Mouse (Mus musculus) retina, embryonic 14.5 days (tissue): ENCODE results near the gene Slbp.

Experiments
- DNase-seq: peaks from one replicate; pipeline ENCODE4 v3.0.0-alpha.2; 2015; ENCODE audit warnings: low spot score

Slbp gene

DNA sequence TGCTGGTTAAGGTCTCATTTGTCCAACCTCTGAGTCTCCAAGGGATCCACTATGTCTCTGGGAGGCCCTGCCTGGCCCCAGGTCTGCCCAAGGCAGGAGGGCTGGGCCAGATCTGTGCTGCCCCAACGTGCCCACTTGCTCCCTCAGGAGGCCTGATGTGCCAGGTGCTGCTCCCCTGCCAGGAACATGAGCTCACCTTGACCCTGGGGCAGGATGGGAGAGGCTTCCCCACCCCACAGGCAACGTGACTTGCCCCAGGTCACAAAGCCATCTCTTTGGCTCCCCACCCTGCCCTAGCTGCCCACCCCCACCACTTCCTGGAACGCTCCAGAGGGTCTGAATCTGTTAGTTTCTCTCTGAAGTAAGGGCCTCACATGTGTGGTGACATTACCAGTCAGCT lies 28.7 kb upstream of the Slbp start:
- DNase-seq, result no peak

DNA sequence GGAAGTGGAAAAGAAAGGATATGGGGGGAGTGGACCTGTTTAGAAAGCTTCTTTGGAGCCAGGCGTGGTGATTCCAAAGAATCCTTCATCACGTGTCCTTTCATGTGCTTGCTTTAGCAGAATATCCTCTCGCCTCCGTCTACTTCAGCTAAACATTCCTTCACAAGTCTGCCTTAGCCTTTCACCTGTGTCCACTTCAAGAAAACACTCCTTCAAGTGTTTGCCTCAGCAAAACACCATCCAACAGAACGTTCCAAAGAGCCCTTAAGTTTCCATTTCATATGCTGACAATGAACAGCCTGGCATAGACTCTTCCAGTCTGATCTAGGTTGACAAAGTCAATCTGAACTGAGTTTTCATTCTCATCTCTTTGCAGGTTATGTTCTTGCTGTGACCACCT lies 25.9 kb upstream of the Slbp start:
- DNase-seq, result no peak

DNA sequence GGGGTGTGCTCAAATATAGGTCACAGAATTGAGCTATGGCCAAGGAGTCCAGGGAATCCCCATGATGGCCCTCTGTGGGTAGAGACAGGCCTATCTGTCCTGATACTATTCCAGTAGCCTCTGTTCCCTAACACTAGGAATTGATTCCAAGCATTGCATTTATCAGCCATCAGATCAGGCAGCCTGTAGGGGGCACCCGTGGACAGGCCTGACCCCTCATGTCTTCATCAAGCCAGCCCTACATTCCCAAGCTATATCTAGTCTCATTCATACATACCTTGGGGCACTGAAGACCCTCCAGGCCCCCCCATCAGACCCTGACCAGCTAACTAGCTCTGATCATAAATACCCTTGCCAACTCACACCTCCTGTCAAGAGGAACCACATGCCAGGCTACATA lies 23.6 kb upstream of the Slbp start:
- DNase-seq, result peak; percentile 85

DNA sequence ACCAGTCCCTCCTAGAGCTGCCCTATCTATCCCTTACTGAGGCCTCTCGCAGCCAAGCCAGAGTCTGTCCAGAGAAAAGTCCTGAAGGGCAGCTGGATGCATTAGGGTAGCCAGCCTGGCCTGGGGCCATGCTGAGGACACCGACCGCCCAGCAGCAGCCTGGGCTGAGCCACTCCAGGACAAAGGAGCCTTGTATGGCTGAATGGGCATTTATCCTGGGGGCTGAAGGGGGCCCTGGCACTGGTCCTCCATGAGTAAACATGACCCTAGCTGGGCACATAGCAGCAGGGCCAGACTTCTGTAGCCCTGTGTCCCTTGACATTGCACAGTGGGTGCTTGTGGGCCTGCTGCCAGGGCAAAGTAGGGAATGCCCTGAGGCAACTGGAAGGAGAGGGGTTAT lies 22.1 kb upstream of the Slbp start:
- DNase-seq, result no peak

DNA sequence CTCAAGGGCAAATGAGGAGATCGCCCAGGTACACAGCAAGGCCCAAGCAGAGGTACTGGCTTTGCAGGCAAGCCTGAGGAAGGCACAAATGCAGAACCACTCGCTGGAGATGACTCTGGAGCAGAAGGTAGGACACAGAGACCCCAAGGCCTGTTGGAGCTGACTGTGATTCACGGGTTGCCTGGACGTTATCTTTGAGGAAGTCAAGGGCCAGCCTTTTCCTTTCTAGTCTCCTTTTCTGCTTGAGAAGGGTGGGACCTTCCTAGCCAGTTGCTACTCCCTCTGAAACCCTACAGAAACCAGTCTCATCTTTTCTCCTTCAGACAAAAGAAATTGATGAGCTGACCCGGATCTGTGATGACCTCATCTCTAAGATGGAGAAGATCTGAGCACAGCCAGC lies 19.3 kb upstream of the Slbp start:
- DNase-seq, result no peak

DNA sequence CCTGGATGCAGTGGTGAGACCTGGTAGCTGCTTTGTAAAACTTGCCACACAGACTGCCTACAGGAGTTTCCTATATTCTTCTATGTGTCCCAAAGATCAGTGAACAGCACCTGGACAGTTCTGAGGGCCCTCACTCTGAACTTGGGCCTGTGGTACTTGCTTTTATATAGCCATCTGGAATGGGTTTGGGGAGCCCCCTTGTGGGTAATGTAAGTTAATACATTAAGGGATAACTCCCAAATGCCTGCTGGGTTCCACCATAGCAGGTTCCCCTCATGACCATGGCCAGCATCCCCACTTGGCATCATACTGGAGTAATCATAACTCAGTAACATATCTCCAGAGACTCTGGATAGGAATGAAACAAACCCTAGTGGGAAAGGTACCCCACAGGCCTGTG lies 15.8 kb upstream of the Slbp start:
- peak; percentile 63 for DNase-seq

DNA sequence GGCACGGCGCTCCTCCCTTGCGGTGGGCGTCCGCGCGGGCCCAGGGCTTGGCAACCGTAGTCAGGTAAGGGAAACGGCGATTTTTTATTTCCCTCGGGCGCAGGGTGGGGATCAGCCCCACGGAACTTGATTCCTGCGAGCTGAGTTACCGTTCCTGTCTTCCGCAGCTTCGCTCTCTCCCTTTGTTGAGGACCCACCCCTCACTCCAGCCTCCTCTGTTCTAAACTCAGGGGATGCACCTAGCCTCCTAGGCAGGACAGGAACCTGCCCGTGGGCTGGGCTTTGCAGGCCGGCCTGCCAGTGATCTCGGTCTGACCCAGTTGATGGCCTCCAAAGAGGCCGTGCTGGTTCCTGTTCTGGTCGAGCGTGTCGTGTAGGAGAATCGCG lies 6.3 kb upstream of the Slbp start:
- DNase-seq, result no peak

DNA sequence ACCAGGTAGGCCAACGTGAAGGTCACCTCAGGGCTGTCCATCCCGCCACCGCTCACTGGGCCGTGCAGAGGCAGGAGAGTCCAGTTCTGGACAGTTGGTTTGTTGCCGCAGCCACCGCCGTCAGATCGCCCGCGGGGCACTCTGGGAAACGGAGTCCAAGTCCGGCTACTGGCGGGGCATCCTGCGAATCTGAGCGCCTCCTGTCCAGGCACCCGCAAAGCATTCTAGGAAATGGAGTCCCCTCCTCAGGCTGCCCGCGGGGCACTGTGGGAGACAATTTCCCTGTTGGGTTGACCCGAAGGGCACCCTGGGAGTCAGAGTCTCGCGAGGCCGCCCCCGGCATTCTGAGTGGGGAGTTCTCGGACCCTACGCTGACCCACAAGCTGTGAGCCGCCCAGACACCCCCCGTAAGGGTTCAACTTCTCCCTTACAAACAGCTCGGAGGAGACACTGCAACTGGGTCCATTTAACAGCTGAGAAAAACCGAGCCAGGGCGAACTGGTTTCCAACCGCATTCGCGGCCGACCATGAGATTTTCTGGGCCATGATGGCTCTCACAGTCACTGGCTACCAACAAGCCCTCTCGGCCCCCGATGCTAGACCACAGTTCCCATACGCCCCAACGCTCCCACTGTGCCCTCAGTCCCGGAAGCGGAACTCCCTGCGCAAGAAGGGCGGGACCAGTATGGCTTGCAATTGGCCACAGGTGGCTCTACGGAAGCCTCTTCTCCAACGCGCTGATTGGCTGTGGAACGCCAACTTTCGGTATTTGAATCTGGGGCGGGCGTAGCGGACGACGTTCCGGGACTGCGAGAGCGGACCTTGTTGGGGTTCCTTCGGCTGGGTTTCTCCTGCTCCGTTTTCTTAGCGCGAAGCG lies 5.7 kb upstream of the Slbp start, which contains the start of the genes Tacc3 and Tmem129:
Gene Tacc3, plus strand, starts transcription at position 342 of the 877 bp plus-strand sequence.
Gene Tmem129, minus strand, starts transcription at position 630 of the 877 bp plus-strand sequence.
- DNase-seq, result peak; percentile 99

DNA sequence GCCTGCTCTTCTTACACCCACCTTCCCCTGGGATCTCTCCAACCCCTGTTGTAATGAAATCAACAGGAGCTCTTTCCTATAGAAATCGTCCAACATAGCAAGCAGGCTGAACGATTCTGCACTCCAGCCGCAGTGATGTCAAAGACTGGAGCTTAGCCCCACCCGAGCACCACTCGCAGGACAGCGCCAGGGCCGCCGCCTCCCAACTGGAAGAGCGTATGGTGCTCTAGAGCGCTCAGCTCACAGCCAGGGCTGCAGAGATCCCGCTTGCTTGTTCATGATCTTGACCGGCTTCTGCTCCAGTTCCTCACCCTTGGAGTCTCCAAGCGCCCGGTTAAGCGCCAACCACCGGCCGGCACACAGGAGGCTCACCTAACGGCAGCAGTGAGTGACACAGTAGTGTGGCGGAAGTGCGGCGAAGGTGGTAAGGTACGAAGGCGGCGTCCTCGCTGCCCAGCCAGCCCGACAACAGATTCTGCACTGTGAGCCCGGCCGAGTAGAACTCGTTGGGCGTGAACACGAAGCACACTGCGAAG lies 4.9 kb upstream of the Slbp start:
- no peak for DNase-seq

DNA sequence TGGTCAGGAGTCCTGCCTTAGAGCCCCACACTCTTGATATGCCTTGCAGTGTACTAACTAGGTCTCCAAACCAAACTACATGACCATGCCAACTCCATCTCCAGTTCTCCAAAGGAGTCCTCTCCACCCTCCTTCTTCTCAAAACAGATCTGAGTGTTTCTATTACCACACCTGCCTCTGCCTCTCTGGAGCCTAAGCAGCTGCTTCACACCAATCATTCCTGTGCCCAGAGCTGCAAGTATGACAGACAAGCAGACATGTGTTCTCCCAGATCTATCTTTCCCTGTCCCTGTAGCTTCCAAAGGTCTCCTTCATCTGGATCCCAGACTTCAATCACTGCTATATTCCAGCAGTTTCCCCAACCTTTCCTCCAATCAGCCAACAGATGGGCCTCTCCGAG lies 4.4 kb upstream of the Slbp start:
- no peak for DNase-seq

DNA sequence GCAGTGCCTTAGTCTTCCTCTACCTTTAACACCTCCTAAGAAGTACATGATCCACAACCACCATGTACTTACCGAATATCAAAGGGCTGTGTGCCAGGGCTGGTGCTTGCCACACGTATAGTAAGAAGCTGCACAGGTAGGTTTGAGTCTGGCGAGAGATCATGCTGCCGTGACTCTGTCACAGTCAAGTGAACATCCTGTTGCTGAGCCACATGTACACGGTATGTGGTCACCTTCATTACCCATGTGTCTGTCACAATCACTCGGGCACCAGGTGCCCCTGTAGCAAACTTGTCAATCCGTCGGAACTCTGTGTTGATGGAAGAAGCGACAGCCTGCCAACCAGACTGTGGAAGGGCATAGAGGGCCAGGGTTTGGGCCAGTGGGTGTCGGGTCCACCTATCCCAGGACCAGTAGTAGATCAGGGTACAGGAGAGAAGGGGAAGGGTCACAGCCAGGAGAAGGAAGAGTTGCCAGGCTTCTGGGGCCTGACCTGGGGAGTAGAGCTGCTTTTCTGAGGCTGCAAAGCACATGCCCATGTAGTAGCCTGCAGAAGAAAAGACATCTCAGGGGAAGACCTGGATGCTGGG lies 3.0 kb upstream of the Slbp start:
- no peak for DNase-seq

DNA sequence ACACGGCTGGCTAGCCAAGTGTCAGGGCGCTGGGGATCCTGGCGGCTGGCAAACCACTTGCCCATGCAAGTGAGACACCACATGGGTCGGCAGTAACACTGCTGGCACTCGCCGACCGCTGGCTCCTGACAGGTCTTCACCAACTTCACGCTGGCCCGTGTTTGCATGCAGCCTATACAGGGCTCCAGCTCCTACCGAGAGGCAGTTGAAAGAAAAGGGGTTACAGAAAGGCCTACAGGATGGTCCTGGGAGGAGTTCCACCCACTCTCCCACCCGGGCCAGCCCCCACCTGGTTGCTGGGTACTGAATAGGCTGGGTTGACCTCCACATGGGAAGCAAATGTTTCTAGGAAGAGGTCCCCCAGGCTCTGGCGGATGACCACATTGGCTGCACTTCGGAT lies 2.0 kb upstream of the Slbp start:
- no peak for DNase-seq

DNA sequence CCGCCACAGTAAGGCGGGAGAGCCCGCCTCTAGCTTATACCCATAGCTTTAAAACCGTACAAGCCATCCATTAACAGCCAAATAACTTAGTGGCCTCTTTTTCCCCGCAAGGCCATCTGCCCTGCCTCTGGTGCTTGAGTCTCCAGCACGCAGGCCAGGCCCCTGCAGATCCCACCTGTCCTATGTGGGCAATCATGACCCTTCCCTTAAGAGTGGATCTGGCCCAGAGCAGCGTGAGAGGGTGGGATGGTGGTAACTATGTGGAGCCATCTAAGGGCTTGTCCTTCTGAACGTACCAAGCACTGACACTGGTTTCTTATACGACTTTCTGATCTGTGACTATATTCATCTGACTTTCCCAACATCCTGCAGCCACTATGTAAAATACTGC lies 404 bp upstream of the Slbp start:
- no peak for DNase-seq

DNA sequence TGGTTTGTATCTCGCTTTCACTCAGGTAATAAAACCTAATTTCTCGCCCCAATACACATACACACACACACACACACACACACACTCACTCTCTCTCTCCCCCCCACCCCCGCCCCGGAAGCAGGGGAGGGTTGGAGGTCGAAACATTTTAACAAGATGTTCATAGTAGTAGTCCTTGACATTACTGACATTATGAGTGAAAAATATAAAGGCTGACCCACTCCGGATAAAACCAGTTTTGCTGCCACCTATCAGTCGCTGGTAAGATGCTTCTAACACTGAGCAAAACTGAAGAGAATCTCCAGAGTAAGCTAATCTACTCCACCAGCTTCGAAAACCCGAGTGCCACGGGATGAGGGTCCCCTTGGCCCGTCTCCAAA lies 843 bp downstream of the Slbp start:
- DNase-seq, result peak; percentile 13

DNA sequence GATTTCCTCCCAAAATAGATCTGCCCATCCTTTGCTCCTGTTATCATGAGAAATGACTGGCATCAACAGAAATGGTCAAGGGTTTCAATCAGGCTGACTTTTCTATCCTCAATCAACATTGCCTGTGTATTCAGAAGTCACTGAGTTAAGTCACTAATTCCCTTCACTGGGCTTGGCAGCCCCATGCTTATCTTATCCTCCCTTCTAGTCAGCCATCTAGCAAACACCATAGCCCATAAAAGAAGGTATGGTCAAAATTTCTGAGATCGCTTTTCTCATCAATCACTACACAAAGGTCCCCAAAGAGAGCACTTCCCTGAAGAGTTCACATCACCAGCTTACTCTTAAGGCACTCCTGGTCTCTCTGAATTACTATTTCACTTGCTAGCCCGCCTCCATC lies 1.4 kb downstream of the Slbp start:
- DNase-seq, result no peak

DNA sequence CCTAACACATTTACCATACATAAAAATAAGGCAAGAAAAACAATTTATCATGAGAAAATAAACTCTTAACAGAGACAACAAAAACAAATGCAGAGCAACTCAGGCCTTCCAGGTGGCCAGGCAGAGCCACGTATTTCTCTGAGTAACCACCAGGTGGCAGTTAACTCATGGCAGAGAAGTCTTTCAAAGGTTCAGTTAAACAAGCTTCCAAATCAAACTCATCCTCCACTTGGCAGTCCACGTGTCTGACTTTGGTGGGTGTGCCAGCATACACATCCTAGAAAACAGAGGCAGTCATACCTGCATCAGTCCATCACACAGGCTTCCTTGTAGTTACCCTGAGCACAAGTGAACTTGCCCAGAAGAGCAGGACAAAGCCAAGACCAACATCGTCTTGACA lies 11.7 kb downstream of the Slbp start:
- peak; percentile 79 for DNase-seq

DNA sequence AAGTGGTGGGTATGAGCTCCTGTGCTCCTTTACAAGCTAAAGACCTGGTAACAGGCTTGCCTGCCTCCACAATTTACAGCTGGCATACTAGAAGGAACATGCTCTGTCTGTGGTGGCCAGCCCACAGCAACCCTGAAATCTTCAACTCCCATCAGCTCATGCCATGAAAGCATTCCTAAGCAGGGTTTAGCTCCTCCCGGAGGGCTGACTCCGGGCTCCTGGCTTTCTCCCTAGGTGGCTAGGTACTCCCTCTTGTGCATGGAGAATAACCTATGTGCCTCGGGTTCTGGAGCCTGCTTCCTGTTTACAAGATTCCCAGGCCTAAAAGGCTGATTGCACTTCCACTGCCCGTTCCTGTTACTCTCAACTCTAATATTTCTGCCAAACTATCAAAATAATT lies 13.5 kb downstream of the Slbp start:
- DNase-seq, result no peak

DNA sequence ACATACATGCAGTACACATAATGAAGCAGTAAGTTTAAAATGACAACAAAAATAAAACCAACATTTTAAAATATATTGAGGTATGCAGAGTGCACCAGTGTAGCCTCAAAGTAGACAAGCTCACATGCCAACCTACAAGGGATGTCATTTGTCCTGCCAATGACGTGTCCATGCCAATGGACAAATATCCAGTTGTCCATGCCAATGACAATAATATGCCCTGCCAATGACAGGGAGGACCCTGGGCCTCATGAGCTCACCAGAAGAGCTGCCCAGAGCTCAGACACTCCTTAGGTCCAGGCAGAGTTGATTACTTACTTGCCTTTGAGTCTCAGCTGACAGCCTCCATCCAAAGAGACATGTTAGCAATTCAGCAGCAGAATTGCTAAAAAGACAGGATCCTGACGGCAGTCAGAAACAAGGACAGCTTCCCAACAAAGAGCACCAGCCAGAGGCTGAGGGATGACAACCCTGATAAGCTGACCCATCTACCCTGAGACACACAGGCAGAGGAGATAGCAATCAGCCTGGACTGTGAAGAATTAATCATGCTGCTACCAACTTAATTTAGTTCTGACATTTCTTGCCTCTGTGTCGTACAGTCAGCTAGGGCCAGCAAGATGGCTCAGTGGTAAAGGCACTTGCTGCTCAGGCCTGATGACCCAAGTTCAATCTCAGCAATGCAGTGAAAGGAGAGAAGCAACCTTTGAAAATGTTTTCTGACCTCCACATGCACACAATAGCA lies 14.6 kb downstream of the Slbp start:
- DNase-seq, result no peak

DNA sequence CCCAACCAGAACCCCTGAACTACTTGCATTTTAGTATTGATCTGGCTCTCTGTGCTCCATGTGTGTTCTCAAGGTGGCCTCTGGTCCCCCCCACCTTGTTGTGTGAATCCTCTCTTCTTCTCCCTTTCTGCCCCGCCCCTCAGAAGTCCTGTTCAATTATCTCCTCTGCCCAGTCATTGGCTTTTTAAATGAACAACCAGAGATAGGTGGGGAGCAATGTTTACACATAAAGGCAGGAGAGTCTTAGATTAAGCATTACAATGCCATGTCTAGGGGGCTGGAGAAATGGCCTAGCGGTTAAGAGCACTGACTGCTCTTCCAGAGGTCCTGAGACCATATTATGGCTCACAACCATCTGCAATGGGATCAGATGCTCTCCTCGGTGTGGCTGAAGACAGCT lies 17.0 kb downstream of the Slbp start:
- no peak for DNase-seq

DNA sequence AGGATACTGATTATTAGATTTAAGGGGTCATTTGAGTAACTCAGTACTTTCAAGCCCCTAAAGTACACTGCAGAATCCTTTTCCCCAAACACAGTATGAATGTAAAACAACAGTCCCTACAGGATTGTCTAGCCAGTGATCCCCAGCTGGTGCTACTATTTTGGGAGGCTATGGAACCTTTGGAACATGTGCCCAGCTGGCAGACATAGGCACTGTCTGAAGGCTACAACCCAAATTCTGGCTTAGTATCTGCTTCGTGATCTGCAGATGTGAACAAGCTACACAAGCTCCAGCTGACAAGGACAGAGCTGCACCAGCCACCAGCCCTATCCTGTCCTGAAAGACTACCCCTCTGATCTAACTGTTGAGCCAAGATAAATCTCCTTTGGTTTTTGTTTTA lies 19.8 kb downstream of the Slbp start:
- no peak for DNase-seq

DNA sequence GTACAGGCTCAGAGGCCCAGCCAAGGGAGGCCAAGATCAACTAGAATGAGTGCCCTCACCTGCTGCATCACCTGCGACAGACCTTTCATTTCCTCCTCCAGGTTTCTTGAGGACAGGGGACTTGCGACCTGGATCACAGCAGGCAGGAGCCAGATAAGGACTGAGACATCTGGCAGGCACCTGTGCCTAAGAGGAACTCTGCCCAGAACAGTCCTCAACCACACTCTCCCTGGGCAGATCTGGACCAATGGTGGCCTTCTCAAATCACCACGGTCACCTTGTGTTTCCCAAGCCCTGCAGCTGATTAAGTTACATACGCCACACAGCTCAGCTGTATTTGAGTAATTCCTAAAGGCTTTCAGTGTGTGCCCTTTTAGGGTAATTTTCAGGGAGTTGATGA lies 21.8 kb downstream of the Slbp start:
- no peak for DNase-seq

DNA sequence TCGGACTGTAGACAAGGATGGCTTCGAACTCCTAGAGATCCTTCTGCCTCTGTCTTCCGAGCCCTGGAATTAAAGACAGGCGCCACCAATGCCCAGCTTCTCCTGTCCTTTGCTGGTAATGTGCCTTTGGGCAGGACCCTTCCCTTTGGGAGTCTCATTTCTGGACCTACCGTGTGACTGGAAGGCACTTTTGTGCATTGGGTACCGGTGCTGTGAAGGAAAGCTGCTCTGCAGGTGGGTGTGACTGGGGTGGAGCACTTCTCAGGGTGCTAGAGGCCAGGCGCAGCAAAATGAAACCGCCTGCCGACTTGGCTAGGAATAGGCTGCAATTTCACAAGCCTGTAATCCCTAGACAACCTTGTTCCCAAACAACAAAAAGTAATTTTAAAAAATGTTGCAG lies 22.3 kb downstream of the Slbp start:
- DNase-seq, result no peak
